Mouse (Mus musculus) adrenal gland, postnatal 0 days (tissue): ENCODE data around the gene Olfr1436. TPM values are rescaled to one million over a fixed set of nuclear protein-coding genes. Genes with fewer than 3 reads are reported as not detected.

Source experiments
- polyA plus RNA-seq: library from polyadenylated mRNA; unstranded; fragments of >200 nt; fragmentation: Nextera tagmentation; extraction: Ambion mirVana; gene quantifications from 2 replicates; pipeline ENCODE4 v1.2.1, GENCODE M21; 2015

Gene Olfr1436
- polyA plus RNA-seq = not detected in 2 replicates

GRCm38 (mm10) chr19:12299030-12299429, at the start of gene Olfr1436:
Olfr1436 (minus strand) TSS chr19:12299130.

DNA sequence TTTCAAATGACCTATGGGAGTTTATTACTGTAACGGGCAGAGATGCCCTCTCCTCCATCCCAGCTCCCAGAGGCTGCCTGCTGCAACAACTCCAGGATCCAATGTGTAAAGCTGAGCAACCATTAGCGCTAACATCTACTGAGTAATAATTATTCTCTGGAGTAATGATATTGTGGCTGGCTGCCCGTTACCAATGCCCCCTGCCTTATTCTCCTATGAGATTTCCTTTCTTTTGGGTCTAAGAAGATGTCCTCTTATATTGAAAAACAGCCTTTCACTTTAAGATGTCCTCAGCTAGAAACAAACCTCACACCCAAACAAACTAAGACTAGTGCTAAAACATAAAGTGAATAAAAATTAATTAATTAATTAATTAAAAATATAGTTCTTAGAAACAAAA, 36.9 kb upstream of the Olfr1436 start, which contains the start of gene Olfr1438-ps1:
Gene Olfr1438-ps1, minus strand, starts transcription at position 101 of the 400 bp plus-strand sequence.

DNA sequence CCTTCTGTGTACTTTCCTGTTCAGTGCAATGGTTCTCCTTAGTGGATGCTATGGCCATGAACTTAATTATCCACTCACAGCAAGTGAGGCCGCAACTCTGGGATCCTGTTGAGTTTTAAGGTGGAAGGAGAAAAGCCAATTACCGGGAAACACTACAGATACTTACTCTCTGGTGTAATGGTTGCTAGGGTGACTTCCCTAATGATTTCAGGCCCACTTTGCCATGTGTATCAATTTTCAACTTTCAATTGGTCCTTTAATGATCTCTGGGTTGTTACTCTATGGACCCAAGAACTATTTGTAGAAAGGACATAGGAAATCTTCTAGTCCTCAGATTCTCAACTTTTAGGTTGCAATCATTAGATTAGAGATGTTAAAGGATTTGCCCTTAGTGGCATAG, 26.1 kb upstream of the Olfr1436 start, which contains the start of gene Olfr1437:
Gene Olfr1437, minus strand, starts transcription at position 101 of the 400 bp plus-strand sequence.

DNA sequence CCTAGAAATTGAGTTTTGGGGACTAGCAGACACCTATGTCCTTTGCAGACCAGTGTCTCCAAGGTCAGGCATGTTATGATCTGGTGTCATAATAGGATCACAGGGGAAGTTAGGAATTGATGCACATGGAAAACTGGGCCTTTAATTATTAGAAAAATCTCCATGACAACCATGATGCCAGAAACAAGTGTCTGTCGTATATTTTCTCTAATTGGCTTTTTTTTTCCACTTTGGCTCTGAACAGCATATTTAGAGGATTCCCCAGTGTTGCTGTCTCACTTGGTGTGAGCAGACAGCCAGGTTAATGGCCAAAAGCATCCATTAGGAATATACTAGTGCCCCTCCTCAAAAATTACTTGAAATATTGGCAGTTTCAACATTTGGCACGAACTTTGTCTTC, 19.4 kb downstream of the Olfr1436 start, which contains the start of gene Olfr1434:
Gene Olfr1434, plus strand, starts transcription at position 301 of the 400 bp plus-strand sequence.

GRCm38 (mm10) chr19:12260732-12261131, 38.2 kb downstream of the Olfr1436 start, which contains the start of gene Olfr235:
Olfr235 (plus strand) TSS chr19:12261032.

Other genes with a start within 250 kb of the Olfr1436 start
- gene Olfr1424, start 236.4 kb downstream of the Olfr1436 start, polyA plus RNA-seq = not detected in 2 replicates
- not detected in 2 replicates for gene Olfr1425, start 221.4 kb downstream of the Olfr1436 start, polyA plus RNA-seq
- gene Olfr1426, start 207.1 kb downstream of the Olfr1436 start, polyA plus RNA-seq = not detected in 2 replicates
- gene Olfr1427, start 195.8 kb downstream of the Olfr1436 start, polyA plus RNA-seq = not detected in 2 replicates
- gene Olfr1428, start 183.2 kb downstream of the Olfr1436 start, polyA plus RNA-seq = not detected in 2 replicates
- not detected in 2 replicates for gene Olfr76, start 175.9 kb downstream of the Olfr1436 start, polyA plus RNA-seq
- not detected in 2 replicates for gene Olfr1555-ps1, start 129.0 kb downstream of the Olfr1436 start, polyA plus RNA-seq
- gene Olfr1431, start 98.5 kb downstream of the Olfr1436 start, polyA plus RNA-seq = not detected in 2 replicates
- gene Olfr1432, start 66.5 kb downstream of the Olfr1436 start, polyA plus RNA-seq = not detected in 2 replicates
- not detected in 2 replicates for gene Olfr262, start 57.5 kb downstream of the Olfr1436 start, polyA plus RNA-seq
- not detected in 2 replicates for gene Olfr235, start 38.1 kb downstream of the Olfr1436 start, polyA plus RNA-seq
- not detected in 2 replicates for gene Olfr1434, start 19.3 kb downstream of the Olfr1436 start, polyA plus RNA-seq
- not detected in 2 replicates for gene Olfr1437, start 26.0 kb upstream of the Olfr1436 start, polyA plus RNA-seq
- not detected in 2 replicates for gene Olfr1438-ps1, start 36.8 kb upstream of the Olfr1436 start, polyA plus RNA-seq
- not detected in 2 replicates for gene Olfr1440, start 88.1 kb upstream of the Olfr1436 start, polyA plus RNA-seq
- gene Olfr1441, start 118.3 kb upstream of the Olfr1436 start, polyA plus RNA-seq = not detected in 2 replicates
- not detected in 2 replicates for gene Pfpl, start 128.8 kb upstream of the Olfr1436 start, polyA plus RNA-seq
- 2.1 and 2.6 TPM in 2 replicates for gene Mpeg1, start 161.6 kb upstream of the Olfr1436 start, polyA plus RNA-seq
- 6.3 and 10.4 TPM in 2 replicates for gene Dtx4, start 202.3 kb upstream of the Olfr1436 start, polyA plus RNA-seq
- 9.0 and 9.4 TPM in 2 replicates for gene Fam111a, start 246.6 kb upstream of the Olfr1436 start, polyA plus RNA-seq